Mouse (Mus musculus): ENCODE data around the gene Sema5b. TPM values are rescaled to one million over a fixed set of nuclear protein-coding genes. Genes with fewer than 3 reads are reported as not detected.

The Sema5b gene
- polyA plus RNA-seq, 1 experiment from 2014 or later = 27.7 TPM

DNA sequence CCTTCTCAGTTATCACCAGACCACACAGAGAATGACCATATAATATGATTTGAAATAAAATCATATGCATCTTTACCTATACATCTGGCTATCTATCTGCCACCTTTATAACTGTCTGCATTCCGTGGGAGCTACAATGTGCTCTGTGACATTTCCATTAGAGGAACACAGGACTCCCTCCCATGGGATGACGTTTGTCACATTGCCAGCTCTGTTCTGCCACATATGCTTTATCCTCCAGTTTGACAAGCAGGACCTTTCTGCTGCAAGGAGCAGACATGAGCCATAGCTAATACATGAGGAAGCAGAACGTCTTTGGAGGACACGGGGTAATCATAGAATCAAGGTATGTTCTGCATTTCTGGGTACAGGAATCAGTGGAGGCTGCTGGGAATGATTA is 16.7 kb upstream of the Sema5b start:
- Histone ChIP-seq H3K9me3 (no peaks in the 10 kb centered on the region), H3K36me3 (replicated peaks) (no peaks in the 10 kb centered on the region), H3K9ac (no peak overlapping the region), H3K27ac (no peak overlapping the region), H3K4me1 (no peaks in the 10 kb centered on the region), H3K27me3 (replicated peaks) (no peaks in the 10 kb centered on the region), H3K4me3 (no peak overlapping the region), H3K4me2 (no peak overlapping the region)
- no peak for ATAC-seq (replicated peaks)
- 60% methylated on average over 4 of the region's 4 CpGs for WGBS

DNA sequence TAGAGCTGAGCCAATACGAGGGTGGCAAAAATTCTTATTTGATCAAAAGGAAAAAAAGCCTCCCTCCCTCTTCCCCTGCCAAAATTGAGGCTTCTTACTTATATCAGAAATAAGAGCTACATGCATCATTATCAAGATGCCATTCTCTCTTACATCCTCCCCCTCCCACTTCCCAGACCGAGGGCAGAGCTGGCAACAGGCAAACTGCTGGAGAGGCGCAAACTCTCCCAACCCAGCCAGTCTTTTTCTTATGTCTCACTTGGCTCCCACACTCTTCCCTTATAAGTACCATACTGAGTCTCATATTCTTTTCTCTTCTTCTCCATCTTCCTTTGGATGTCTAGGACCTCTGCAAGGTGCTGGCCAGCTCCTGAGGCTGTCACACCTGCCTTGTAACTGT is 6.3 kb upstream of the Sema5b start:
- Histone ChIP-seq H3K4me3 (no peak overlapping the region), H3K4me1 (peaks cover 1% of the 10 kb centered on the region; the same call in 1 of the 2 replicates), H3K36me3 (replicated peaks) (no peaks in the 10 kb centered on the region), H3K9me3 (no peaks in the 10 kb centered on the region), H3K27ac (no peak overlapping the region), H3K4me2 (no peak overlapping the region), H3K9ac (no peak overlapping the region), H3K27me3 (replicated peaks) (no peaks in the 10 kb centered on the region)
- WGBS = 82% methylated on average over 3 of the region's 3 CpGs
- no peak for ATAC-seq (replicated peaks)

DNA sequence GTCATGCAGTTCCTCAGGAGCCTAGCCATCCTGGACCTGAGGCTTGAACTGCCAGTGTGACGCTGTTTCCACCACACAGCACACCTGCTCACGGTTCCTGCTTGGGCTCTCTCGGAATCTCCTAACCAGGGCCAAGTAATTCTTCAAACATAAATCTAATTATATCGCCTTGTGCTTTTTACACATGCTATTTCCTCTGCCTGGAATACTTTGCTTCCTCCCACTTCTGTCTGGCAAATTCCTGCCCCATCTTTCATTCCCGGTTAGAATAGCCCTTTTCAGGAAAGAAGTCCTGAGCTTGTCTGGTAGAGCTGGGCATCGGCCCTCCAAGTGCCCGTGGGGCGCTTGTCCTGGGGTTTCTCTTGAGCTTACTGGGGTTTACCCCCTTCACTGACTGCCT is 3.3 kb upstream of the Sema5b start:
- Histone ChIP-seq H3K27ac (no peak overlapping the region), H3K27me3 (replicated peaks) (no peaks in the 10 kb centered on the region), H3K9me3 (no peaks in the 10 kb centered on the region), H3K9ac (no peak overlapping the region), H3K4me1 (peaks cover 16% of the 10 kb centered on the region), H3K4me2 (no peak overlapping the region), H3K36me3 (replicated peaks) (no peaks in the 10 kb centered on the region), H3K4me3 (no peak overlapping the region)
- no peak for ATAC-seq (replicated peaks)
- 85% methylated on average over 8 of the region's 8 CpGs for WGBS

DNA sequence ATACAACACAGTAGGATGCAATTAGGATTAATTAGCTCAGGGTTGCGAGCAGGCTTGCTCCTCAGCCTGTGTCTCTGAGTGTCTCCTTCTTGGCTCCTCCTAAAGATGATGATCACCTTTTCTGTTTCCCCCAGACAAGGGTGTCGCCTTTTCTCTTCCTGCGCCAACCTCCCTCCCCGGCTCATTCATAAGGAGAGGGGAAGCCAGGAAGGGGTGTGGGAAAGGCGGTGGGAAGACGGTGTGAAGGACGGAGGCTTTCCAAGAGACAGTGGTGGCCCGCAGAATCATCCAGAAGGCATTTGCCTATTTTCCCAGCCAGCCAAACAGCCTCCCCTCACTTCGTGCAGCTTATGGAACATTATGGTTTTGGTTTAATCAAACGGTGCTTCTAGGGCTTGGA is 1.9 kb upstream of the Sema5b start:
- Histone ChIP-seq H3K27me3 (replicated peaks) (no peaks in the 10 kb centered on the region), H3K27ac (no peak overlapping the region), H3K9me3 (no peaks in the 10 kb centered on the region), H3K36me3 (replicated peaks) (no peaks in the 10 kb centered on the region), H3K4me1 (peaks cover 20% of the 10 kb centered on the region), H3K9ac (no peak overlapping the region), H3K4me2 (no peak overlapping the region), H3K4me3 (no peak overlapping the region)
- no peak for ATAC-seq (replicated peaks)
- WGBS = 59% methylated on average over 10 of the region's 10 CpGs

DNA sequence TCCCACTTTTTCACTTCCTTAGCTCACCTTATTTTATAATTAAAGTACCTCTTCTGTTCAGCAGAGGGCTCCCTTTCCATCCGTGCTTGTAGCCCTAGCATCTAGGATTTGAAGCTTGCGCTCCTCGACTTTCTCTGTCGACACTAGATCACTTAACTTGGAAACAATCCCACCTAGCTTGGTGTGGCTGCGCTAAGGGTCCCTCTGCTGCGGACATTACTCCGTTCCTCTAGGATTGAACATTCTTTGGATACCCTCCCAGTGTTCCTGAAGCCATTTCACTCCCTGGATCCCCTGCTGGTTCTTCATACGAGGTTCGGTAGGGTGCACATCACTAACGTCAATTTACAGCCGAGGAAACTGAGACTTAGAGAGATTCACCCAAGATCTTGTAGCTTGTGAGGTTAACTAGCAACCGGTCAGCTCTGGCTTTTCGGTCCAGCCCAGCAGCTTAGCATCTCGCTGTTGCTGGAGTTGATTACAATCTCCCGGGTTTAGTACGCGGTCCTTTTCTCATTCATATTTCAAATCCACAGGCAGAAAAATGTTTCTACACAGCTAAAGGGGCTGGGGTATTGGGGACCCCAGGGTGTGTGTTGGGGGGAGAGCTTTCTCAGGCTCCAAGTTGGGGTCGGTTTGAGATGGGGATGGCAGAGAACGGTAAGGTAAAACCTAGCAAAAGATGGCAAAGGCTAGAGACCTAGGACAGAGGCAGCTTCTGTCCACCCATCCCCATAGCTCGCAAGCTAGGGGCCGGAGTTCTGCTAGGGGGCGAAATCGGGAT is 420 bp upstream of the Sema5b start:
- Histone ChIP-seq H3K9ac (peak overlapping the region; percentile 54), H3K36me3 (replicated peaks) (no peaks in the 10 kb centered on the region), H3K27me3 (replicated peaks) (no peaks in the 10 kb centered on the region), H3K4me3 (peak overlapping the region; percentile 54), H3K4me2 (peak overlapping the region; percentile 90), H3K9me3 (no peaks in the 10 kb centered on the region), H3K4me1 (peaks cover 20% of the 10 kb centered on the region), H3K27ac (peak overlapping the region; percentile 72)
- WGBS = under 1% methylated on average over 23 of the region's 23 CpGs
- peak; percentile 48; the same call in 1 of the 2 replicates for ATAC-seq (replicated peaks)

DNA sequence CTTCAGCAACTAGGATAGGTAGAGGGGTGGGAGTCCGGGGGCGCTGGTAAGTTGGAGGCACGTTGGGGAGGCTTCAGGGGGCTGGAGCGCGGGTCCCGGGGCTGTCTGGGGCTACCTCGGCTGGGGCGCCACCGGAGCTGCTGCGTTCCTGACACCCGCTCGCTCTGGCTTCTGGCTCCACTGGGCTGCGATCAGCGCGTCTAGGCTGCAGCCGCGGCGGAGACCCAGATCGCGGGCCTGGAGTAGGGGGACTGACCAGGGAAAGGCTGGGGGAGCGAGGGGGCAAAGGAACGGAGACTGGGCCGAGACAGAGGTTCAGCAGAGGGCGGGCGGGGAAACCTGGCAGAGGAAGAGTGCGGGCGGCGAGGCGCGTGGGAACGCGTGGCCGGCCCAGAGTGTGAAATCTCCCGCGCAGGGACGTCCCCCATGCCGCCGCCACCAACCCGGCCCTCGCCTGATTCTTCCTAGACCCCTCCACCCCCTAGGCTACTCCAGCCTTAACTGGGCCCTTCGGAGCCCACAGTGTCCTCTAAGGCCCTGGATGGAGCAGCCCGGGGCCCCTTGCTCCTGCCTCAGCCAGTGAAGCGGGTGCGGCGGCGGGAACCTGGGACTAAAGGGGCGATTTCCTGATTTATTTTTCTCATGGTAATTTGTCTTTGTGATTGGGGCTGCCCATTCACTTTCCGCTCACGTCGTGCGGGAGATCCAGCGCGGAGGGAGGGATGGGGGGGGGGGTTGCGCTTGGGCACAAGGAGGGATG is 896 bp downstream of the Sema5b start:
- peak overlapping the region; percentile 54 for H3K9ac ChIP-seq
- no peaks in the 10 kb centered on the region for H3K27me3 ChIP-seq (replicated peaks)
- peak overlapping the region; percentile 90 for H3K4me2 ChIP-seq
- H3K4me3 ChIP-seq = peak overlapping the region; percentile 54
- H3K4me1 ChIP-seq = peaks cover 20% of the 10 kb centered on the region
- peak; percentile 55 for ATAC-seq (replicated peaks)
- H3K27ac ChIP-seq = peak overlapping the region; percentile 72
- WGBS = under 1% methylated on average over 49 of the region's 54 CpGs
- H3K36me3 ChIP-seq (replicated peaks) = no peaks in the 10 kb centered on the region
- H3K9me3 ChIP-seq = no peaks in the 10 kb centered on the region

DNA sequence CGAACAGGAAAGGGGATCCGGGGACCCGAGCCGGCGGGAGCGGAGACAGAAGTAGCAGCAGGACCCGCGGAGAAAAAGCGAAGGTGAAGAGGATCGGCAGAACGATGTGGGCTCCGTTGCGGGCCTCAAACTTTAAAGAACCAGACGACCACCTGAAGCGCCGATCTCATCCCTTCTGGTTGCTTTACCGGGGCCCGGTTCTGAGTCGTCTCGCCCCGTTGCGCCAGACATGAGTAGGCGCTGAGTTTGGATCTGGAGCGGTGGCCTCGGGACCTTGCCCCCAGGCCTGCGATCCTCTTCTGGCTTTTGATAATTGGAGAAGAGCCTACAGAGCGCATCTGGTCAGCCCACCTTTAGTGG is 1.5 kb downstream of the Sema5b start:
- H3K4me2 ChIP-seq = peak overlapping the region; percentile 90
- ATAC-seq (replicated peaks) = no peak
- H3K27ac ChIP-seq = peak overlapping the region; percentile 72; the same call in 1 of the 2 replicates
- H3K9me3 ChIP-seq = no peaks in the 10 kb centered on the region
- H3K9ac ChIP-seq = peak overlapping the region; percentile 54
- no peaks in the 10 kb centered on the region for H3K36me3 ChIP-seq (replicated peaks)
- WGBS = under 1% methylated on average over 27 of the region's 27 CpGs
- H3K4me3 ChIP-seq = peak overlapping the region; percentile 54
- H3K4me1 ChIP-seq = peaks cover 20% of the 10 kb centered on the region
- no peaks in the 10 kb centered on the region for H3K27me3 ChIP-seq (replicated peaks)

DNA sequence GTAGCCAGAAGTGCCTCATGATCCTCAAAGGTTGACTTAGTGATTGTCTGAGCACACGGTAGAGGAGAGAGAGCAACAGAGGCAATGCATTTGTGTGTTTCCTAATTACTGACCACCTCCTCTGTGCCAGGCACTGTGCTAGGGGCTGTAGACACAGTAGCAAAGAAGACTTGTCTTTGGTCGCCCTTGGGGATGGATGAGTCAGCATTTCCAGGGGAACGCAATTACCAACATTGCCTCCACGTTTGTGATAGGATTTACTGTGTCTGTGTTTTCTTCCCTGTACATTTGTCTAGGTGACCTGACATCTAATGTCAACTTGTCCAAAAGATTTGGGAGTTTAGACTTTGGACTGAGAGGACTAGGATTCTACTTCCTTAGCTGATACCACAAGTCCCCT is 4.8 kb downstream of the Sema5b start:
- WGBS = 81% methylated on average over 4 of the region's 4 CpGs
- no peak for ATAC-seq (replicated peaks)

DNA sequence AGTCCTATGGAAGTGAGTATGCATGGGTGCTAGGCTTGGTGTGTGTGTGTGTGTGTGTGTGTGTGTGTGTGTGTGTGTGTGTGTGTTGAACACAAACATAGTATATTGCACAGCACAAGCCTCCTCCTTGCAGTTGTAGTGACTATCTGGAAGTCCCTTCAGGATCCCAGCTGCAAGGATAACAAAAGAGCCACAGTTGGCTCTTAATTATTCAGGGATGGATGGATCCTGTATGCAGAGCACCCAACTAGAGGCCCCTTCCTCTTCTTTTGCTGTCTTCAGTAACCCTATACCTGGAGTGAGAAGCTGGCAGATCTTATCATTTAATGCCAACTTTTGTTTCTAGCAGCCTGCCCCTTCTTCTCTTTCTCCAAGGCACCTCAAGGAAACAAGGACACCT is 7.0 kb downstream of the Sema5b start:
- Histone ChIP-seq H3K27me3 (replicated peaks) (no peaks in the 10 kb centered on the region), H3K36me3 (replicated peaks) (no peaks in the 10 kb centered on the region), H3K4me2 (no peak overlapping the region), H3K9me3 (no peaks in the 10 kb centered on the region), H3K9ac (no peak overlapping the region), H3K27ac (no peak overlapping the region), H3K4me1 (peaks cover under 1% of the 10 kb centered on the region), H3K4me3 (no peak overlapping the region)
- no peak for ATAC-seq (replicated peaks)

More for the DNA sequence above, 4.8 kb downstream of the Sema5b start:
- Histone ChIP-seq H3K4me3 (no peak overlapping the region), H3K27me3 (replicated peaks) (no peaks in the 10 kb centered on the region), H3K36me3 (replicated peaks) (no peaks in the 10 kb centered on the region), H3K9me3 (no peaks in the 10 kb centered on the region), H3K4me2 (no peak overlapping the region), H3K4me1 (peaks cover 9% of the 10 kb centered on the region), H3K27ac (no peak overlapping the region), H3K9ac (no peak overlapping the region)

DNA sequence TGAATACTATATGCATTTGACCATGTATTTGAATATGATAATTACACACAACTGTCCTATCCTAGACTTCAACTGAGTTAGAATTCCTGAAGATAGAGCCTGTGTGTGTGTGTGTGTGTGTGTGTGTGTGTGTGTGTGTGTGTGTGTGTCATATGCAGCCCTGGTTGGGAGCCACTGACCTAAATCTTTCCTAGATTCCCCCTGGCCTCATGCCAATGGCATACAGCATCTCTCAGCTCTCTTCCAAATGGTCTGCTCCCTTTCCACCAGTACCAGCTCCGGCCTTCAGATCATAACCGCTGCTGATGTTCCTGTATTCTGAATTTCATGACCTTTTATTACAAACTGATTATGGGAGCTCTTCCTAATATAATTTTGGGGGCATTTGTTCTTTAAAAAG is 8.4 kb downstream of the Sema5b start:
- no peaks in the 10 kb centered on the region for H3K36me3 ChIP-seq (replicated peaks)
- WGBS = 88% methylated on average over 2 of the region's 2 CpGs

DNA sequence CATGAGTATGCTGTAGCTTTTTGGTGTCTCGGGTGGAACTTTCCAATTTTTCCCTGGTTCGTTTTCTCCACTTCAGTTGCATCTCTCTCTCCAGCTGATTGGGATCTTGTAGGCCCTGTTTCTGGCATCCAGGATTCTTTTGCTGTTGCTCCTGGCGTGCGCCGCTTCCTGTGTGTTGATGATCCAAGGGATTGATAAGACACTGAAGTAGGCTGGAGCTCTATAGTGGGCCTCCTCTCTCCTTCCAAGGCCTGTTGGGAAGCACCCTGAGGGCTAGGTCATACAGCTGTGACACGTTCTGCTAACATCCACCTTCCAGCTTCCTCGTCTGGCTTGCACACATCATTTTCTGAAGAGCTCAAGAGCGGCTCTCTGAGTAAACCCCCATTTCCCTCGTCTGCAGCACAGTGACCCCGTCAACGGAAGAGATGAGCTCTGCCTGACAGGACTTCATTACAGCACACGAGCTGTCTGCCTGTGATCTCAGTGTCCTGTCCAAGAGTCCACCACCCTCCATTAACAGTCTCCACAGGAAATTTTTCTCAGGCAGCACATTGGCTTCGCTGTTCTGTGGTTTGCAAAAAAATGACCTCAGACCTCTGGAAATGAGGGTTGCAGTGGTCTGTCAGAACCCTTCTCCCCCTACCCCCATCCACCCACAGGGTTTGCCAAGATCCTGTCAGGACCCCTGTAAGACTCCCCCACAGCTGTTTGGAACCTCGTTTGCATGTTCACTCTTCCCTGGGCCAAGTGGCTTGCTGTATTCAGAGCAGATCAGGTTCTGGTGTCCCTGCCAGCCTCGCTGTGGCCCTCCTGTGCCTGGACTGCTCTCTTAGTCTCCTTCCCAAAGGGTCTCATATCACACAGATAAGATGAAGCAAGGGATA is 14.9 kb downstream of the Sema5b start:
- no peak for ATAC-seq (replicated peaks)
- Histone ChIP-seq H3K36me3 (replicated peaks) (no peaks in the 10 kb centered on the region), H3K4me2 (no peak overlapping the region), H3K9me3 (no peaks in the 10 kb centered on the region), H3K9ac (no peak overlapping the region), H3K27me3 (replicated peaks) (no peaks in the 10 kb centered on the region), H3K4me3 (no peak overlapping the region), H3K27ac (no peak overlapping the region), H3K4me1 (0 out of 2 replicates have a peak, but pooled peaks cover 13% of the 10 kb centered on the region)
- 65% methylated on average over 15 of the region's 15 CpGs for WGBS

More for the DNA sequence above, 8.4 kb downstream of the Sema5b start:
- no peak overlapping the region for H3K4me2 ChIP-seq
- no peaks in the 10 kb centered on the region for H3K27me3 ChIP-seq (replicated peaks)
- ATAC-seq (replicated peaks) = no peak
- H3K9me3 ChIP-seq = no peaks in the 10 kb centered on the region
- H3K9ac ChIP-seq = no peak overlapping the region
- no peak overlapping the region for H3K27ac ChIP-seq
- no peaks in the 10 kb centered on the region for H3K4me1 ChIP-seq
- H3K4me3 ChIP-seq = no peak overlapping the region

DNA sequence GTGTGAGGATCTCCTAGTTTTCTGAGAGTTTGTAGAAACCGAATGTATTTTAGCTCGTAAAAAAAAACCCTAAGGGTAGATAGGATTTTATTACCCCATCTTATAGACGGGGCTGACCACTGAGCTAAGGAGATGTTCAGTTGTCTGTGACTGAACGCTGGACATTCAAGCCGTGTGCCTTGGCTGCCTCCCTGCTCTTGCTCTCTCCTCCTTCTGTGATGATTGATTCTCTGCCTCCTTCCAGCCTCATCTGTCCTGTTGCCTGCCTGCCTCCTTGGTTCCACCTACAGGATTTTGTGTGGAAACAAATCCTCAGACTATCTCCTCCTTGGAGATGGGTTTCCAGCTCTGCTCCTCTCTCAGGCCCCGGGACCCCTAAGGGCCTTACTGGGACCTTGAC is 16.1 kb downstream of the Sema5b start:
- no peak overlapping the region for H3K9ac ChIP-seq
- H3K36me3 ChIP-seq (replicated peaks) = no peaks in the 10 kb centered on the region
- H3K4me2 ChIP-seq = no peak overlapping the region
- H3K9me3 ChIP-seq = no peaks in the 10 kb centered on the region
- 81% methylated on average over 6 of the region's 6 CpGs for WGBS
- H3K4me1 ChIP-seq = 0 out of 2 replicates have a peak, but pooled peaks cover 13% of the 10 kb centered on the region
- H3K27me3 ChIP-seq (replicated peaks) = no peaks in the 10 kb centered on the region
- ATAC-seq (replicated peaks) = no peak
- no peak overlapping the region for H3K27ac ChIP-seq
- no peak overlapping the region for H3K4me3 ChIP-seq
